Mouse (Mus musculus) lung, adult 2 months (tissue): ENCODE data around the gene Zdhhc18. TPM values are rescaled to one million over a fixed set of nuclear protein-coding genes. Genes with fewer than 3 reads are reported as not detected.

Experiments used
- DNase-seq: peaks from one replicate; pipeline ENCODE4 v3.0.0; 2022
- H3K4me1 ChIP-seq: fragments of 200-500 bp; 2 replicates; pipeline ENCODE4 v1.6.1; 2011; ENCODE audit warnings: low read length; ENCODE audit not compliant: control insufficient read depth, insufficient read depth
- H3K4me3 ChIP-seq: fragments of 200-500 bp; replicated peaks from 2 replicates; pipeline ENCODE3; 2011; ENCODE audit warnings: low read depth, mild to moderate bottlenecking, control low read depth, low read length; ENCODE audit errors: extremely low read depth
- CTCF ChIP-seq: fragments of 200-500 bp; IDR thresholded peaks from 2 replicates; pipeline ENCODE4 v1.5.1; 2011; ENCODE audit warnings: mild to moderate bottlenecking, low read length, control low read depth; ENCODE audit not compliant: insufficient read depth
- POLR2A ChIP-seq: fragments of 200-500 bp; IDR thresholded peaks from 2 replicates; pipeline ENCODE4 v1.6.1; 2011; ENCODE audit warnings: low read depth, mild to moderate bottlenecking, control low read depth, low read length, borderline replicate concordance; ENCODE audit errors: extremely low read depth
- WGBS: fragments of 180-500 bp; shearing (Covaris S2); methylation state at CpG from one replicate; pipeline ENCODE4 v1.1.7; 2018; 5-methylcytosine and 5-hydroxymethylcytosine counted together
- polyA plus RNA-seq: library from polyadenylated mRNA; depleted of rRNA; stranded (reverse); fragments of >200 nt; gene quantifications from 2 replicates; pipeline ENCODE4 v1.2.3, GENCODE M21; 2012

Gene Zdhhc18
- polyA plus RNA-seq, 1 experiment = 85.6 TPM

DNA sequence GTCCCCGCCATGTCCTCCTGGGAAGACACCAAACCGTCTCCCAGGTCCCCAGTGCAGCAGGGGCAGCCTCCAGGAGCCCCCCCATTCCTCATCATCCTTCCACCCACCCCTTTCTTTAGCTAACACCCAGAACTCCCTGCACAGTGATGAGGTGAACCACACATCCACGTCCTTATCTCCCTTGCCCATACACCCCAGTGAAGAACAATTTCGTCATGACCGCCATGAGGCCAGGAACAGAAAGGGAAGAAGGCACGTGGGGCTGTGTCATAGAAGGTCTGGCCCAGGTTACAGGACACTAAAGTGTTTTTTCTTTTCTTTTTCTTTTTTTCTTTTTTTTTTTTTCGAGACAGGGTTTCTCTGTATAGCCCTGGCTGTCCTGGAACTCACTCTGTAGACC lies 25.1 kb downstream of the Zdhhc18 start:
- TF ChIP-seq POLR2A = no peak
- TF ChIP-seq CTCF = no peak
- peaks cover 24% of the 10 kb centered on the region for H3K4me1 ChIP-seq
- no peak for DNase-seq
- WGBS = 72% methylated on average over 7 of the region's 7 CpGs
- H3K4me3 ChIP-seq = no peak overlapping the region

DNA sequence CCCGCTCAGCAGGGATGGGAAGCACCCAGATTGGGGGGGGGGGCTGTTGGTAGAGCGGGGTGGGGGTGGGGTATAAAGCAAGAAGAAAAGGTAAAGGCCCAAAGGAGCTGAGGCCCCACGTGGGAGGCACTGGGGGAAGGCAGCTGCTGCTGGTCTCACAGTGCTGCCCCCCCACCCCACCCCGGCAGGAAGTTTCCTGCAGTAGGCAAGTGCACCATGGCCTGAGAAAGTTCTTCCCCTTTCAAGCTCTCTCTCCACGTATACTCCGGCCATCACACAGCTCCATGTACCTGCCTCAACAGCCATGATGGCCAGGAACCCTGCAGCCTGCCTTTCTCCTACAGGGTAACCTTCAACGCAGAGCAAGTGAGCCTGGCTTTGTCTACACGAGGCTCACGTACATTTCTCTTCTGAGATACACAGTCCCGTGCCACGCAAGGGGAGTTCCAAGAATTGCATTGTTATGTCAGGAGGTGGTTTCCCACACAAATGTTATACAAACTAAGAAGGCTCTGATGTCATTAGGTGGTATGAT lies 27.7 kb downstream of the Zdhhc18 start:
- Histone ChIP-seq H3K4me3 (no peak overlapping the region), H3K4me1 (peaks cover 25% of the 10 kb centered on the region)
- no peak for DNase-seq
- 59% methylated on average over 11 of the region's 11 CpGs for WGBS
- TF ChIP-seq POLR2A (no peak), CTCF (no peak)

DNA sequence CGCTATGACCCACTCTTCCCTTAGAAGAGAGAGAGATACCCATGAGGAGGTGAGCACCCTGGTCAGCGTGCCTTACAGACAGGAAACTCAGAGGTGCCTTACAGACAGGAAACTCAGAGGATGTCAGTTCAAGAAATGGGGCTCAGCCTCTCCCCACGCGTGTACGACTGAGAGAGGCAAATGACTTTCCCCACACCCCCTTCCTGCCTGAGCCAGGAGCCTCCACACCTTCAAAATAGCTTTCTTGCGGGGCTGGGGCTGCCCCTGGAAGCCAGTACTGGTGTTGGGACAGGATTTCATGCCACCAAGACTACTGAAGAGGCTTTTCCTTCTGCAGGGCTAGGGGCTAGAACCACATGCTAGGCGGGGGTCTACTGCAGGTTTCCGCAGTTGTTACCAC lies 29.3 kb downstream of the Zdhhc18 start:
- Histone ChIP-seq H3K4me1 (peaks cover 30% of the 10 kb centered on the region), H3K4me3 (no peak overlapping the region)
- TF ChIP-seq POLR2A (no peak), CTCF (no peak)
- no peak for DNase-seq
- 71% methylated on average over 8 of the region's 8 CpGs for WGBS

DNA sequence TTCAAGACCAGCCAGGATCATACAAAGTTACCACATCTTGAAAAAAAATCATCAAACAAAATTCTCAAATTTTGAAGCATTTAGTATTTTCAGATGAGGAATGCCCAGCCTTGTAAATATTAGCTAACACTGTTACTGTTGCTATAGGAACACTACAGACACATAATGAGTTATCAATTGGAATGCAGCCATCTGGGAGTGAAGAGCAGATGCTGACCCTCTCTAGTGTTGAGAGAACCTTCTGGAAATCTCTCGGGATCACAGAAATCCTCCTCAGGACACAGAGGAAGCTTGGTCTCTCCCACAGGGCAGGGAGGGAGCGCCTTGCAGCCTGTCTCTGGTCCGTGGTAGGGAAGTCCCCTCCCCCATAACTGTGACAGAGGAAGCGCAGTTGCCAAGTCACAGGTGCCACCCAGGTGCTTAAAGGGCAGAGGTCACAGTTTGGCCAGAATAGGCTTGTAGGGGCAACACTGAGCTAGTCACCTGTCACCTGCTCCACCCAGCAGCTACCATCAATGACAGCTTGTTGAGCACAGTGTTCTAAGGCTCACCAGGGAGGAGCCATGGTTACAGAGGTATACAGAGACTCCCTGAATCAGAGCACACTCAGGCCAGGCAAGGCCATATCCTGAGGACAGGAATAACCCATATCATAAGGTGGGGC lies 30.3 kb downstream of the Zdhhc18 start:
- H3K4me1 ChIP-seq = peaks cover 29% of the 10 kb centered on the region
- WGBS = 49% methylated on average over 4 of the region's 4 CpGs
- no peak for DNase-seq
- TF ChIP-seq POLR2A (no peak), CTCF (no peak)
- no peak overlapping the region for H3K4me3 ChIP-seq

DNA sequence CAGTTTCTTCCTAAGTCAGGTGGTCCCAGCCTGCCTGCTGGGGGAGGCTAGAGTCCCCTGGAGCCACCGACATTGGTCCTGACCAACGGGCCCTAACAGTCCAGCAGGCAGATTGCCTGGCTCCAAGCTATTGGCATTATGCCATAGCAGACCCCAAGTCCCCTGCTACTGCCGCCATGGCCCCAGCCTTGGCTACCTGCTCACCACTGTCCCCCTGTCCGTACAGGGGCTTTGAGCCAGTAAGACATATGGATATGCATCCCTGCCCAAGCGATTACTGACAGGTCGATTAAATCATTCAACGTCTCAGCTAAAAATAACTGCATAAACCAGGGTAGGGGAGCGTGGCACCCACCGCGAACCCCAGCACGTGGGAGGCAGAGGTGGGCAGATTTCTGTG lies 32.0 kb downstream of the Zdhhc18 start:
- peaks cover 39% of the 10 kb centered on the region for H3K4me1 ChIP-seq
- no peak for TF ChIP-seq POLR2A
- TF ChIP-seq CTCF = no peak
- 87% methylated on average over 11 of the region's 11 CpGs for WGBS
- H3K4me3 ChIP-seq = no peak overlapping the region
- DNase-seq = no peak

DNA sequence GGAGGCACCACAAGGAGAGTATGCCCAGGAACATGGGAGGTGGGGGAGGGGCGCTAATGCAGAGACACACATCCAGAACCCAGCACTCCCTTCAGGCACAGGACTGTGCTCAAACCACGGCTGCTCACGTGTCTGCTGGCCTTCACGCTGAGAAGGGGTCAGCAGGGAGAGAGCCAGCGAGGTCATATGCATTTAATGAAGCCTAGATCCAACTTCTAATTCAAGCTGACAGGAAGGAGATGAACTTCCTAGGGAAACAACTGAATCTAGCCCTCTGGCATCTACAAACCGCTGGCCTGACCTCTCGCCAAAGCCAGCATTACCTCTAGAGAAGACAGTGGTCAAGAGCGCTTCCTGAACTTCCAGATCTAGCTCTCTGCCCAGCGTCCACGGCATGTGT lies 34.5 kb downstream of the Zdhhc18 start:
- peaks cover 39% of the 10 kb centered on the region for H3K4me1 ChIP-seq
- no peak for DNase-seq
- no peak for TF ChIP-seq CTCF
- TF ChIP-seq POLR2A = no peak
- no peak overlapping the region for H3K4me3 ChIP-seq
- 59% methylated on average over 10 of the region's 10 CpGs for WGBS

DNA sequence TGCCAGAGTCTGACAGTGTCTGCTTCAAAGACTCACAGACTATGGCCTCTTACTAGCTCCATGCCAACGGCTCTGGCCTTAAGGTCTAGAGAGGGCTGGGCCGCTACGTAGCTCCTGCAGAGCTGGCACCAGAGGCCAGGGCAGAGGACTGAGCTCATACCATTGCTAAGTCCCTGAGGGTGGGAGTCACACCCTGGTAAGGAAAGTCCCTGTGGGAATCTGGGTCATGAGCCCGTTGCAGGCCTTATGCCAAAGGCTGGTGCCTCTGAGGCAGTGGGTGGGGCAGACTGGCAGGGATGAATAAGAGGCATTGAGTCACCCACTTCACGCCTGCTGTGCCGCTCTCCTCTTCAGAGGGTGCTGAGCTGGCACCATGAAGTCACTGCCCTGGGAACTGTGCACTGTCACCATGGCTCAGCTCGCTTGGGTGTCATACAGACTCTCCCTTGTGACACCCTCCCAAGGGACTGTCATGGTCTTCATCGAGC lies 35.6 kb downstream of the Zdhhc18 start:
- Histone ChIP-seq H3K4me3 (no peak overlapping the region), H3K4me1 (peaks cover 31% of the 10 kb centered on the region)
- DNase-seq = peak; percentile 83
- TF ChIP-seq POLR2A (no peak), CTCF (no peak)
- 31% methylated on average over 8 of the region's 8 CpGs for WGBS

DNA sequence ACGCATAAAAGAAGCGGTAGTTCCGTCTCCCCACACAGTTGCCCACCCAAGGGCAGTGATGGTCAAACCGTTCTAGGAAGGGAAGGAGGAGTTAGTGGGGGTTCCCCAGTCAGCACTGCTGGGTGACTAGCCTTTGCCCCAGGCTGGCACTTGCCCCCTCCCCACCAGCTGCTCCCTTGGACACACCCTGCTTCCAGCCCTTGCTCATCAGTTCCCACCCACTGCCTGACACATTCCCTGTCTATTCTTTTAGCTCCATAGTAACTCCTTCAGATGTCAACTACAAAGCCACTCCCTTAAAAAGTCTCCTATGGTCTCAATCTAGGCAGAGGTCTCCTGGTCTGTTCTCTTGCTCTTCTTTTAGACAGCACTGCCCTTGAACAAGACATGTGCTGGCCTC lies 36.1 kb downstream of the Zdhhc18 start:
- H3K4me3 ChIP-seq = no peak overlapping the region
- DNase-seq = no peak
- 69% methylated on average over 4 of the region's 4 CpGs for WGBS
- TF ChIP-seq POLR2A (no peak), CTCF (no peak)
- H3K4me1 ChIP-seq = peaks cover 31% of the 10 kb centered on the region

DNA sequence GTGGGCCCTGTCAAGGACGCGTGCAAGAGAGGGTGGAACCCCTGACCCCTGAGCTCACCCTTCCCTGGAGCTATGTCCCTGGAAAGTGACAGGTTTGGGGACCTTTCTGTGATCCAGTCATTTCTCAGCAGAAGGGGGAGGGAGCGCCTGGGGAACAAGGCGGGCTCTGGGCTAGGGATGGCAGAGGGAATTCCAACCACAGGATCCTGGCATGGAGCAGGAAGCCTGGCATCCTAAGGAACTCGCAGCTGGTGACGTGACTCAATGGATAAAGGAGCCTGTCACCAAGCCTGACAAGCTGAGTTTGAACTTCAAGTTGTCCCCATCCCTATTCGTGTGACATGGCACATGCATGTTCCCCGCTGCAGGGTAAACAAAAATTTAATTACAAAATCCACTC lies 36.9 kb downstream of the Zdhhc18 start:
- TF ChIP-seq CTCF = no peak
- TF ChIP-seq POLR2A = no peak
- DNase-seq = no peak
- WGBS = 96% methylated on average over 8 of the region's 8 CpGs

DNA sequence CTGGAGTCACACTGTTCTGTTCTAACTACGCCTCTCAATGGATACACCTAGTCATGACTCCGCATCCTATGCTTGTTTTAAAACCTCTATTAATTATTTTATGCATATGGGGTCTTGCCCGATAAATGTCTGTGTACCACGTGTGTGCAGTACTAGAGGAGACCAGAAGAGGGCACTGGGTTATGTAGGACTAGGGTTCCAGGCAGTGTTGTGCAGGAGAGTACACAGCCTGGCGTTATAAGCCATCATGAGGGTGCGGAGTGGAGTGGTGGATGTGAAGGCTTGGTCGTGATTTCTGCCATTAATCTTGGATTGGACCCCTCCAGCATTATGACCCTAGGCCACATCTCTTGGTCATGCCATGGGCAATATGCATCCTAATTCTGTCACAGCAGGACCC lies 37.5 kb downstream of the Zdhhc18 start:
- no peak for TF ChIP-seq POLR2A
- 0 out of 2 replicates have a peak, but pooled peaks have one; percentile 11 for TF ChIP-seq CTCF
- WGBS = 97% methylated on average over 7 of the region's 7 CpGs
- H3K4me3 ChIP-seq = no peak overlapping the region
- no peak for DNase-seq
- H3K4me1 ChIP-seq = peaks cover 31% of the 10 kb centered on the region

More for the DNA sequence above, 36.9 kb downstream of the Zdhhc18 start:
- Histone ChIP-seq H3K4me3 (no peak overlapping the region), H3K4me1 (peaks cover 31% of the 10 kb centered on the region)
